Mouse (Mus musculus): ENCODE results near the gene Saa2.

DNA sequence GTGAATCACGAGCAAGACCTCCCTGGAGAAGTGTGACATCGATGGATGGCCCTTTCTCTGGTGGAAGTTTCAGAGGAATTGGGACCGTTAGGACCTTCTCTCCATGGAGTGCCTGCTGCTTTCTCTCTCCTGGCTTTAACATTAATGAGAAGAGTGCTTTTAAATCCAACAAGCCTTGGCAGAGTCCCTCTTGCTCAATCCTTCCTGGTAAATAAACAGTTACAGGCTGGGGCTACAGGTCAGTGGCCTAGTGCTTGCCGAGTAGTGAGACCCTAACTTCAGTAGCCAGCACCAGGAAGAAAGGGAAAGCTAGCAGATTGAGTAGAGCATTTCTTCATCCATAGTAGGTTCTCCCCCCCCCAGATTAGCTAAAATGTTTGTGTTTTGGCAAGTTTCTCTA lies 19.1 kb upstream of the Saa2 start, which contains the start of gene Saa4:
- TF ChIP-seq EP300 (IDR thresholded peaks at IDR 0.05) (no peak), CTCF (IDR thresholded peaks at IDR 0.05) (no peak)

All from lung, postnatal 0 days (tissue).